Mouse (Mus musculus): ENCODE results near the gene Tmigd3.
"Not testable (repeated sequence)": the region's sequence is repeated elsewhere in the genome, so short reads cannot be mapped to it uniquely, and the experiment has no call there.

Gene Tmigd3

GRCm38 (mm10) chr3:105904721-105905120 is 34.0 kb downstream of the Tmigd3 start:
- DNase-seq = no peak

GRCm38 (mm10) chr3:105907956-105908655 is 37.4 kb downstream of the Tmigd3 start:
- no peak for DNase-seq

DNA sequence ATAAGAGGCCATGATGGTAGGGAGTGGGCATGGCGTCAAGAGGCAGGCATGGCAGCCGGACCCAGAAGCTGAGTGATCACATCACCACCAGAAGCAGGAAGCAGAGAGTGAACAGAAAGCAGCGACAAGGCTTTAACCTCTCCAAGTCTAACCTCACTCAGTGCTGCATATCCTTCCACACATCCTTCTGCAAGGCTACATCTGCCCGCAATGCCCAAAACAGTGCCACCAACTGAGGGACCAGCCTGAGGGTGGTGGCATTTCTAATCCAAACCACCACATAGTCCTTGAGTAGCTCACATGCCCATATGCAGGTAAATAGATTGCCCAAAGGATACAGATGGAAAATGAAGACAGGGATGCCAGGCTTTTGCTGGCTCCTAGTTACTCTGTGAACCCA is 38.3 kb downstream of the Tmigd3 start:
- no peak for DNase-seq

DNA sequence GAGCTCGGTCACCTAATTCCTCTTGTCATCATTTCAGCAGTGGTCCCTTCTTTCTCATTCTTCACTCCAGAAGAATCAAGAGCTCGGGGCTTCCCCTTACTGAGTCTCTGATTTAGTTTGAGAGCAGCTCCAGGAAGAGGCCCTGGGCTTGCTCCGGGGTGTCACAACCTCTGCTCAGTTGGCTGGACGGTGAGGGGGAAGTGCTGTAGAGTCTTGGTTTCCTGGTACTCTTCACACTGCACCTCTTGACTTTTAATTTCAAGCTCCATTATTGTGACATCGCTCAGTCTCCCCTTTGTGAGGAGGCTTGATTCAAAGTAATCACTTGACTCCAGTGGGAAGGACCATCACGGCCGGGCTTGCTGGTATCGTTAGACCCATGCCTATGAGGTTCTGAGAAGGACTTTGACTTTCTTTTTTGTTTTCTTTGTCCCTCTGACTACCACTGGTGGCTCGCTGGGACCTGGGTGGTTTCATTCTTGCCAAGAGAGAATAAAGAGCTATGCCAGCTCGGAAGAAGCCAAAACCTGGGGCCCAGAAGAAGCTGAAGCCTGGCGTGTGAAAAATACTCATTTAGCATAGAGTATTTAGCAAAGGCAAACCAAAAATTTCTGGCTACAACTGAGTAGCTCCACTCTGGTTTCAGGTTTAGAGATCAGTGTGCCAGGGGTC is 40.0 kb downstream of the Tmigd3 start:
- no peak for DNase-seq

- no peak for DNase-seq
Observed at GRCm38 (mm10) chr3:105912097-105912880, 41.6 kb downstream of the Tmigd3 start.

DNA sequence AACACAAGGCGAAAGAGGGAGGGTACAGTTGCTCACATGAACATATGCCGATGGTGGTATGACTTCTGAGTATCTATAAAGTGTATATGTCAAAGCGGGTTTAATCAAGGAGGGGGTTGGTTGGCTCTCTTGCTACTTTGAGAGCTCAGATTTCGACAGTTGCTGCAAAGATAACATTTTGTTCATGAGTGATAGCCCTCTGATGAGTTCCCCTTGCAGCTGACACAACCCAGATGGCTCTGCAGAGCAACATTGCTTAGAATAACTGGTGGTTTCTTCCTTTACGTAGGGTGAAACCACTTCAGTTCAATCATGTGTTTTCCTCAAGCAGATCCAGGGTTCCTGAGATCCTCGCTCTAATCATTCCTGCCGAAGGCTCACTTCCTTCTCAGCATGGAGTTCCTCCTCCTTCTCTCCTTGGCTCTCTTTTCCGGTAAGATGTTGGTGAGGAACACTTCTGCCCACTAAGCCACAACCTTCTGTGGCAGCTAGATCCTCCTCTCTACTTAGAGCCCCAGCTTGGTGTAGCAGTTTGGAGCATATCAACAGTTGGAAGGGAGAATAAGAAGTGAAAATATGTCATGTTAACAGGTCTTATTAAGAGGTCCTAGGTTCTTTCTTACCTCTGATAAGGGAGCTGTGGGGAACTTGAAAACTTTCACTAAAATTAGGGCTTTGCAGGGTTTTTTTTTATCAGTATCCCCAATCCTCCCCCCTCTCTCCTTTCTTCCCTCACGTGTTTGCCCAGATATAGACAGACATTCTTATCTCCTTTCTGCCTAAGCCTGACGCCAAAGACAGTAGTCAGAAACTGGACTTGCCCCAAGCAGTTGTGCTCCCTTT is 43.4 kb downstream of the Tmigd3 start:
- DNase-seq = no peak

GRCm38 (mm10) chr3:105915281-105915680 is 44.6 kb downstream of the Tmigd3 start:
- no peak for DNase-seq

DNA sequence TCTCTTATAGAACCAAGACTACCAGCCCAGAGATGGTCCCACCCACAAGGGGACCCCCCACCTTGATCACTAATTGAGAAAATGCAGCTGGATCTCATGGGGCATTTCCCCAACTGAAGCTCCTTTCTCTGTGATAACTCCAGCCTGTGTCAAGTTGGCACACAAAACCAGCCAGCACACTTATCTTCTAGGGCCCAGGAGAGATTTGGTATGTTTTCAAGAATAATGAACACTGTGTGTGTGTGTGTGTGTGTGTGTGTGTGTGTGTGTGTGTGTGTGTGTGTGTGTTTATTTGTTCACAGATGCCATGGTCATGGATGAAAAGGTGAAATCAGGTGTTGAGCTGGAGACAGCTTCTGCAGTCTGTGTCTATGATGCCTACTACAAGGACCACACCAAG is 45.8 kb downstream of the Tmigd3 start:
- not testable (repeated sequence) for DNase-seq

DNA sequence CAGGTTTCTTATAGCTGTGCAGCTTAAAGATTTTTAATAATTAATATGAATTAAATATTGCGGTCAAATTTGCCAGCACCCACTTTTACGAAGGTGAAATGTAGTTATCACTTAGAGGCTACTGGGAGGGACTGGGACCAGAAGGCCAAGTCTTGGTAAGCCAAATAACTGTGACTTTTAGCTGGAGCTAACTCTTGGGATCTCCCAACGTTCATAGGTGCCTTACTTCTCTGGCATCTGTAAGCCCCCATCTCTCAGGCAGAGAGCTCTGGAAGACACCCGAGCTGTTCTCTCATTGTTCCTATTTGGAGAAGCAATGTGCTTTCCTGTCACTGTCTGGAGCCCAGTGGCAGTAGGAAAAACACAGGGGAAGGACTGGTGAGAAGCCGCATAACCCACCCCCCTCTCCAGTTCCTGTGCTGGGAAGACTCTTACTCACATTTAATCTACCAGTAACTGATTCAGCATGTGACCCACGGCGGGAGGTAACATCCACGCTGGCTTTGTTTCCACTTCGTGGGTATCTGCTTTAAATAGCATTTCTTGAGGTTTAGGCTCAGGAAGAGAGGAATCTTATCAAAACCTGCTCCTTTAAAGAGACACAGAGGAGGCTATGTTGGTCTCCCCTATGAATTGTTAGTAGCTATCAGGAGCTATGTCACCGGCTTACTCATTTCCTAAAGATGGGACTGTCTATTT is 47.1 kb downstream of the Tmigd3 start:
- no peak for DNase-seq

DNA sequence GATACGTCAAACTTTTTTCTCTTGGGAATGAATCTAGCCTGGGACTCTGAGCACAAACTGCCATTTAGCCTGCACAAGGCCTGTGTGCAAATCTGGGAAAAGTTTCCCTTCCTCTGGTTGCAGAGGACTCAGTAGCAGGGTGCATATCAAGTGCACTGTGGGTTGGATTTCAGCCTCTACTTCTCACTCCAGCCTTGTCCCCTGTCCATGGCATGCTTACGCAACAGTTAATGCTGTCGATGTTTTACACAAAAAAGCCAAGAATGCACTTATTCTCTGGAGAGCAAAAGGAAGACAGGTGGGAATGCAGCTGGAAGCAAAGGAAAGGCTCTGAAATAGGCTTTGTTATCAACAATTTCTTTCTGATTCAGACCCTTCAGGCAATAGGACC is 47.6 kb downstream of the Tmigd3 start:
- no peak for DNase-seq

- not testable (repeated sequence) for DNase-seq
Observed at GRCm38 (mm10) chr3:105920743-105921142, 50.0 kb downstream of the Tmigd3 start.

DNA sequence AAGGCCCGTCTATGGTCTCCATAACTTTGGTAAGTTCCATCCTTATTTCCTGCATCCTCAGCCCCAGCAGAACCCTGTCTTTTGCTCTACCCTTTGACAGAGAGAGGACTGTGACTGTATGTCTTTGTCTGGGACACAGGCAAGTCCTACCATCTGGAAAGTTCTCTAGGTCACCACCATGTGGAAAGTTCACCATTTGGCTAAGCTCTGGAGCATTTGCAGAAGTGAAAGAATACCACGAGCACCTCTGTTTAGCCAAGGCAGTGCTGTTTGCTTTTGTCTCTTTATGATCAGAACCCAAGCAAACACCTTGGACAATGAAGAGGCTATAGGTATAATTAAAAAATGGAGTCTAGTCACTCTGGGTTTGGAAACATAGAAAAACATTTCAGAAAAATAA is 51.3 kb downstream of the Tmigd3 start:
- DNase-seq = no peak

DNA sequence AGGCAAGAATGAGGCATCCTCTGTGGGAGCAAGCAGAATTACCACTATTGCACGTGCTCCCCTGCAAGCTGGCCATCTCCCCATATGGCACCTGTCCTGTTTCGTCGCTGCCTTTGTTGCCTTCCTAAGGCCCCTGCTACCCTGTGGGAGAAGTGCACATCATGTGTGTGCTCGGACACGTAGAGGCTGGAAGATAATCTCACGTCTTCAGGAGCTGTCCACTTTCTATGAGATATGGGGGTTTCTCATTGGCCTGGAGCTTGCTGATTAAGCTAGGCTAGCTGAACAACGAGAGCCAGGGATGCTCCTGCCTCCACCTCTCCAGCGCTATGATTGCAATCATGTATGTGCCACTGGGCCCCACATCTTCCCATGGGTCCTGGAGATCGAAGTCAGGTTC is 53.9 kb downstream of the Tmigd3 start:
- no peak for DNase-seq

DNA sequence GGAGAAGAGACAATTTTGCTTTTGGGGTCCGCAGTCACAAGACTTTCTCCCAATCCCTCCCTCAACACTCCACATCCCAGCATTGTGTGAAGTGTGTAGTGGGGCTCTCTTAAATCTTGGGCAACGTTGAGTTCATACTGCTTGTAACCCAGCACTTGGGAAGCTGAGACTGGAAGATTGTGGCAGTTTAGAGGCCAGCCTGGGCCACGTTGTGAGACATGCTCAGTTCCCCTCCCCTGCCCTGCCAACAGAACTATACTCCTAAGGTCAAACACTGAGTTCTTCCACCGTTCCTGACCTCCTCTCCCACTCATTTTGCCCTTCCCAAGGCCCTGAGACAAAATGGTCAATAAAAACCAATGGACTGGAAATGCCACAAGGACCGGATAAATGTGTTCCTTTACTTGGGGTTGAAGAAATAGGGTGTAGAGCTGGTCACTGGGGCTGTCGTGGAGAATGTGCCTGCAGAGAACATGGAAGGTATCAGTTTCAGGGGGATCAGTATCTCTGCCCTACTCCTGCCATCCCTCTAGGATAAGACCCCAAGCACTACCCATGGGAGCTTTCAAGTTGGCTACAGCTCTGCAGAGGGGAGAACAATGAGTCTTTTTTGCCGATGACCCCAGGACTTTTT is 57.0 kb downstream of the Tmigd3 start:
- no peak for DNase-seq

DNA sequence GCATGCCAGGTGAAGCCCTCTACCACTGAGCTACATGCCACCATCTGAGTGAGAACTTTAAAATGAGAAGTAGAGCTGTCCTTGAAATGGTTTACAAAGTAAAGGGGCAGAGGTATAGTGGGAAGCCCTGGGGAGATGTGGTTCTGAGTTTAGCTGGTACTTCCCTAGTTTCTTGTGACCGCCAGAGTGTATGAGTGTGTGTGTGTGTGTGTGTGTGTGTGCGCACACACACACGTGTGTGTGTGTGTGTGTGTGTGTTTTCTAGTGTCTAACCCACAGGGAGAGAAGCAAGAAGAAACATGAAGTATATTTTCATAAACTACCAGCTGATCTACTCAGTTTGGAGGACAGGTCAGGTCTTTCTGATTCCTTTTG is 57.5 kb downstream of the Tmigd3 start:
- no peak for DNase-seq

DNA sequence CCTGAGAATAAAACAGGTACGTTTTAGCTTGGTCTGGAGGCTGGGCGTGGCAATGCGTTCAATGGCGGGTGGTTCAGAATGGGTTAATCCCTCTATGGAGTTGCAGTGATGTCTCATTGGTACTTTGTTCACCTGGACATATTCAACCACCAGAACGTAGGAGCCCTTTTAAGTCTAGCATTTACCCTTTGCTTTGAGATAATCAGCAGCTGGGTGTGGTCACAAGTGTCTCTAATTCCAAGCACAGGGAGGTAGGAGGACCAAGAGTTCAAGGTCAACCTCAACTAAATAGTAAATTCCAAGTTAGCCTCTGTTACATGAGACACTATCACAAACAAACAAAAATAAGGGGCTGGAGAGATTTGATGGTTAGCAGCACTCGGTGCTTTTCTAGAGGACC is 58.1 kb downstream of the Tmigd3 start:
- no peak for DNase-seq

DNA sequence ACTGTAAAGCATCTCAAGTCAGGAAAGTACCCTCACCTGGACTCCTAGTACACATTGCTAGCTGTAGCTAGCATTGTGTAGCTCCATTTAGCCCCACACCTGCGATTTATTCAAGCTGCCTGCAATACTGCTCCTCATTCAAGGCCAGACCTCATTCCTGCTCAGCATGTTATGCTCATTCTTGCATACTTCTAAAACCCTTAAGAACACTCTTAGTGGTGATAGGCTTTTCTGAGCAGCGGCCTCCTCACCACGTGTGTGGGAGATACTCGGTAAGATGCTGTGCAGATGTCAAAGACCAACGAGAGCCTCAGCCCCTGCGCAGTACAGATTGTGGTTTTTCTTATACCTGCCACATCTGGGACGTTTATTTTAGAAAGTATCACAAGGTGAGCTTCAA is 59.1 kb downstream of the Tmigd3 start:
- DNase-seq = no peak

GRCm38 (mm10) chr3:105931095-105931494 is 60.4 kb downstream of the Tmigd3 start:
- no peak for DNase-seq

- no peak for DNase-seq
Observed at GRCm38 (mm10) chr3:105932240-105933071, 61.8 kb downstream of the Tmigd3 start, which contains the start of gene I830077J02Rik. Gene I830077J02Rik, minus strand, starts transcription at chr3:105932664.

DNA sequence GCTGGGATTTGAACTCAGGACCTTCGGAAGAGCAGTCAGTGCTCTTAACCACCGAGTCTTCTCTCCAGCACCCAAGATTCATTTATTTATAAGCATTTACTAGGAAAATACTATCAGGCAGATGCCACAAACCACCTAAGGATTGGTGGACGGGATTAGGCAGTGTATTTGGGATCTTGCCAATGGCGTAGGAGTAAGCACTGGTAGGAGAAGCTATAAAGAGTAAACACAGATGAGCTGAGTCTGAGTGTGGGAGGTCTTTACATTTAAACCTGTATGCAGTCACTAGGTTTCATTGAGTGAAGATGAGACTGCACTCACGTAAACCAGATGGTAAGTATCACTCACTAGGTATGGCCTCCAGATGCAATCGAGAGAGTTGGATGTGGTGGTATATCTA is 63.2 kb downstream of the Tmigd3 start:
- no peak for DNase-seq

- peak in 1 of 2 experiments; percentile 39 for DNase-seq
Observed at GRCm38 (mm10) chr3:105935033-105935432, 64.3 kb downstream of the Tmigd3 start.
